Mouse (Mus musculus) E14TG2a.4 (cell line): Measurements from ENCODE around the gene Gfer.

ENCODE experiments used
- CTCF ChIP-seq: conservative IDR thresholded peaks from 2 replicates; pipeline ENCODE4 v1.5.1; 2014; ENCODE audit warnings: low read length
- NANOG ChIP-seq: IDR thresholded peaks from 2 replicates; pipeline ENCODE4 v1.6.1; 2014; ENCODE audit warnings: borderline replicate concordance, low read length, mixed read lengths

- TF ChIP-seq CTCF = no peak
- TF ChIP-seq NANOG = no peak
These were observed 19.1 kb downstream of the Gfer start for GRCm38 (mm10) chr17:24676877-24677276.
